Mouse (Mus musculus): Measurements from ENCODE around the gene Ppp1r36. TPM values are rescaled to one million over a fixed set of nuclear protein-coding genes. Genes with fewer than 3 reads are reported as not detected.

The Ppp1r36 gene
- polyA plus RNA-seq, 1 experiment from 2014 or later, result 0.11 TPM

GRCm38 (mm10) chr12:76473562-76474245 is 56.4 kb downstream of the Ppp1r36 start:
- H3K4me3 ChIP-seq (ENCODE audit: low read depth, low read length), result no peak overlapping the region
- H3K27me3 ChIP-seq (ENCODE audit: control insufficient read depth, insufficient read depth, low read depth, low read length), result no peaks in the 10 kb centered on the region
- no peaks in the 10 kb centered on the region for H3K4me1 ChIP-seq (ENCODE audit: control insufficient read depth, low read depth, low read length)
- H3K36me3 ChIP-seq (ENCODE audit: control insufficient read depth, insufficient read depth), result no peaks in the 10 kb centered on the region
- no peak for ATAC-seq (ENCODE audit: low read depth)
- H3K9me3 ChIP-seq (replicated peaks; ENCODE audit: control insufficient read depth, low read length), result no peaks in the 10 kb centered on the region
- no peak overlapping the region for H3K27ac ChIP-seq (ENCODE audit: low read length)
- H3K9ac ChIP-seq (ENCODE audit: low read depth, low read length), result no peak overlapping the region
- H3K4me2 ChIP-seq (ENCODE audit: low read depth, low read length), result no peak overlapping the region
- WGBS (ENCODE audit: insufficient replicate concordance), result 51% methylated on average over 10 of the region's 10 CpGs

GRCm38 (mm10) chr12:76474246-76474583 is 56.9 kb downstream of the Ppp1r36 start:
- 55% methylated on average over 8 of the region's 8 CpGs for WGBS (ENCODE audit: insufficient replicate concordance)

GRCm38 (mm10) chr12:76474802-76475201 is 57.5 kb downstream of the Ppp1r36 start:
- no peak overlapping the region for H3K4me3 ChIP-seq (ENCODE audit: low read depth, low read length)
- no peaks in the 10 kb centered on the region for H3K9me3 ChIP-seq (replicated peaks; ENCODE audit: control insufficient read depth, low read length)
- H3K9ac ChIP-seq (ENCODE audit: low read depth, low read length), result no peak overlapping the region
- H3K36me3 ChIP-seq (ENCODE audit: control insufficient read depth, insufficient read depth), result no peaks in the 10 kb centered on the region
- 18% methylated on average over 2 of the region's 2 CpGs for WGBS (ENCODE audit: insufficient replicate concordance)
- H3K4me1 ChIP-seq (ENCODE audit: control insufficient read depth, low read depth, low read length), result no peaks in the 10 kb centered on the region
- no peak overlapping the region for H3K4me2 ChIP-seq (ENCODE audit: low read depth, low read length)
- H3K27me3 ChIP-seq (ENCODE audit: control insufficient read depth, insufficient read depth, low read depth, low read length), result no peaks in the 10 kb centered on the region
- H3K27ac ChIP-seq (ENCODE audit: low read length), result no peak overlapping the region
- ATAC-seq (ENCODE audit: low read depth), result no peak

More at GRCm38 (mm10) chr12:76474246-76474583, 56.9 kb downstream of the Ppp1r36 start:
- H3K27me3 ChIP-seq (ENCODE audit: control insufficient read depth, insufficient read depth, low read depth, low read length), result no peaks in the 10 kb centered on the region
- ATAC-seq (ENCODE audit: low read depth), result no peak
- H3K27ac ChIP-seq (ENCODE audit: low read length), result no peak overlapping the region
- H3K4me3 ChIP-seq (ENCODE audit: low read depth, low read length), result no peak overlapping the region
- no peaks in the 10 kb centered on the region for H3K36me3 ChIP-seq (ENCODE audit: control insufficient read depth, insufficient read depth)
- no peak overlapping the region for H3K9ac ChIP-seq (ENCODE audit: low read depth, low read length)
- no peaks in the 10 kb centered on the region for H3K4me1 ChIP-seq (ENCODE audit: control insufficient read depth, low read depth, low read length)
- H3K4me2 ChIP-seq (ENCODE audit: low read depth, low read length), result no peak overlapping the region
- H3K9me3 ChIP-seq (replicated peaks; ENCODE audit: control insufficient read depth, low read length), result no peaks in the 10 kb centered on the region

GRCm38 (mm10) chr12:76476146-76476545 is 58.8 kb downstream of the Ppp1r36 start:
- WGBS (ENCODE audit: insufficient replicate concordance), result 70% methylated on average over 1 of the region's 1 CpGs
- no peaks in the 10 kb centered on the region for H3K27me3 ChIP-seq (ENCODE audit: control insufficient read depth, insufficient read depth, low read depth, low read length)
- H3K27ac ChIP-seq (ENCODE audit: low read length), result no peak overlapping the region
- H3K4me2 ChIP-seq (ENCODE audit: low read depth, low read length), result no peak overlapping the region
- H3K9ac ChIP-seq (ENCODE audit: low read depth, low read length), result no peak overlapping the region
- H3K9me3 ChIP-seq (replicated peaks; ENCODE audit: control insufficient read depth, low read length), result no peaks in the 10 kb centered on the region
- ATAC-seq (ENCODE audit: low read depth), result no peak
- H3K36me3 ChIP-seq (ENCODE audit: control insufficient read depth, insufficient read depth), result no peaks in the 10 kb centered on the region
- H3K4me1 ChIP-seq (ENCODE audit: control insufficient read depth, low read depth, low read length), result no peaks in the 10 kb centered on the region
- H3K4me3 ChIP-seq (ENCODE audit: low read depth, low read length), result no peak overlapping the region

GRCm38 (mm10) chr12:76478309-76479023 is 61.1 kb downstream of the Ppp1r36 start:
- no peak for ATAC-seq (ENCODE audit: low read depth)
- H3K9ac ChIP-seq (ENCODE audit: low read depth, low read length), result no peak overlapping the region

GRCm38 (mm10) chr12:76479174-76479573 is 61.8 kb downstream of the Ppp1r36 start:
- WGBS (ENCODE audit: insufficient replicate concordance), result 36% methylated on average over 5 of the region's 5 CpGs
- Histone ChIP-seq H3K27me3 (ENCODE audit: control insufficient read depth, insufficient read depth, low read depth, low read length) (no peaks in the 10 kb centered on the region), H3K4me2 (ENCODE audit: low read depth, low read length) (no peak overlapping the region), H3K9ac (ENCODE audit: low read depth, low read length) (no peak overlapping the region), H3K4me1 (ENCODE audit: control insufficient read depth, low read depth, low read length) (no peaks in the 10 kb centered on the region), H3K4me3 (ENCODE audit: low read depth, low read length) (no peak overlapping the region), H3K9me3 (replicated peaks; ENCODE audit: control insufficient read depth, low read length) (no peaks in the 10 kb centered on the region), H3K27ac (ENCODE audit: low read length) (no peak overlapping the region), H3K36me3 (ENCODE audit: control insufficient read depth, insufficient read depth) (no peaks in the 10 kb centered on the region)
- no peak for ATAC-seq (ENCODE audit: low read depth)

More at GRCm38 (mm10) chr12:76478309-76479023, 61.1 kb downstream of the Ppp1r36 start:
- no peak overlapping the region for H3K27ac ChIP-seq (ENCODE audit: low read length)
- WGBS (ENCODE audit: insufficient replicate concordance), result 46% methylated on average over 13 of the region's 14 CpGs
- H3K4me1 ChIP-seq (ENCODE audit: control insufficient read depth, low read depth, low read length), result no peaks in the 10 kb centered on the region
- H3K4me2 ChIP-seq (ENCODE audit: low read depth, low read length), result no peak overlapping the region
- H3K27me3 ChIP-seq (ENCODE audit: control insufficient read depth, insufficient read depth, low read depth, low read length), result no peaks in the 10 kb centered on the region
- H3K9me3 ChIP-seq (replicated peaks; ENCODE audit: control insufficient read depth, low read length), result no peaks in the 10 kb centered on the region
- H3K36me3 ChIP-seq (ENCODE audit: control insufficient read depth, insufficient read depth), result no peaks in the 10 kb centered on the region
- no peak overlapping the region for H3K4me3 ChIP-seq (ENCODE audit: low read depth, low read length)

GRCm38 (mm10) chr12:76479836-76480495 is 62.6 kb downstream of the Ppp1r36 start:
- WGBS (ENCODE audit: insufficient replicate concordance), result 68% methylated on average over 4 of the region's 4 CpGs
- no peak for ATAC-seq (ENCODE audit: low read depth)
- no peak overlapping the region for H3K4me2 ChIP-seq (ENCODE audit: low read depth, low read length)
- H3K4me3 ChIP-seq (ENCODE audit: low read depth, low read length), result no peak overlapping the region
- H3K9me3 ChIP-seq (replicated peaks; ENCODE audit: control insufficient read depth, low read length), result no peaks in the 10 kb centered on the region
- H3K4me1 ChIP-seq (ENCODE audit: control insufficient read depth, low read depth, low read length), result no peaks in the 10 kb centered on the region
- no peak overlapping the region for H3K9ac ChIP-seq (ENCODE audit: low read depth, low read length)
- no peak overlapping the region for H3K27ac ChIP-seq (ENCODE audit: low read length)
- H3K36me3 ChIP-seq (ENCODE audit: control insufficient read depth, insufficient read depth), result no peaks in the 10 kb centered on the region
- H3K27me3 ChIP-seq (ENCODE audit: control insufficient read depth, insufficient read depth, low read depth, low read length), result no peaks in the 10 kb centered on the region

- 56% methylated on average over 2 of the region's 2 CpGs for WGBS (ENCODE audit: insufficient replicate concordance)
- H3K4me2 ChIP-seq (ENCODE audit: low read depth, low read length), result no peak overlapping the region
- no peak for ATAC-seq (ENCODE audit: low read depth)
These were observed 65.1 kb downstream of the Ppp1r36 start for GRCm38 (mm10) chr12:76482446-76482845.

GRCm38 (mm10) chr12:76482948-76483347 is 65.6 kb downstream of the Ppp1r36 start:
- Histone ChIP-seq H3K9ac (ENCODE audit: low read depth, low read length) (no peak overlapping the region), H3K36me3 (ENCODE audit: control insufficient read depth, insufficient read depth) (no peaks in the 10 kb centered on the region), H3K9me3 (replicated peaks; ENCODE audit: control insufficient read depth, low read length) (no peaks in the 10 kb centered on the region), H3K27me3 (ENCODE audit: control insufficient read depth, insufficient read depth, low read depth, low read length) (no peaks in the 10 kb centered on the region), H3K27ac (ENCODE audit: low read length) (no peak overlapping the region), H3K4me3 (ENCODE audit: low read depth, low read length) (no peak overlapping the region), H3K4me2 (ENCODE audit: low read depth, low read length) (no peak overlapping the region), H3K4me1 (ENCODE audit: control insufficient read depth, low read depth, low read length) (no peaks in the 10 kb centered on the region)
- WGBS (ENCODE audit: insufficient replicate concordance), result 66% methylated on average over 2 of the region's 2 CpGs
- no peak for ATAC-seq (ENCODE audit: low read depth)

More at GRCm38 (mm10) chr12:76482446-76482845, 65.1 kb downstream of the Ppp1r36 start:
- Histone ChIP-seq H3K27ac (ENCODE audit: low read length) (no peak overlapping the region), H3K9me3 (replicated peaks; ENCODE audit: control insufficient read depth, low read length) (no peaks in the 10 kb centered on the region), H3K4me1 (ENCODE audit: control insufficient read depth, low read depth, low read length) (no peaks in the 10 kb centered on the region), H3K27me3 (ENCODE audit: control insufficient read depth, insufficient read depth, low read depth, low read length) (no peaks in the 10 kb centered on the region), H3K4me3 (ENCODE audit: low read depth, low read length) (no peak overlapping the region), H3K9ac (ENCODE audit: low read depth, low read length) (no peak overlapping the region), H3K36me3 (ENCODE audit: control insufficient read depth, insufficient read depth) (no peaks in the 10 kb centered on the region)
